Mouse (Mus musculus) ES-E14 (cell line): ENCODE results near the gene Ankrd7.

Source experiments
- CHD2 ChIP-seq: IDR thresholded peaks from 2 replicates; pipeline ENCODE4 v1.6.1; 2014; ENCODE audit warnings: mild to moderate bottlenecking, low read depth, low read length, inconsistent platforms
- HCFC1 ChIP-seq: IDR thresholded peaks from 2 replicates; pipeline ENCODE4 v1.6.1; 2012; ENCODE audit warnings: low read length, inconsistent platforms, borderline replicate concordance; ENCODE audit not compliant: insufficient read depth
- MAFK ChIP-seq: IDR thresholded peaks from 2 replicates; pipeline ENCODE4 v1.6.1; 2014; ENCODE audit warnings: mild to moderate bottlenecking, low read depth, low read length, inconsistent platforms; ENCODE audit not compliant: insufficient read depth
- ZC3H11A ChIP-seq: IDR thresholded peaks from 2 replicates; pipeline ENCODE4 v1.6.1; 2012; ENCODE audit warnings: low read depth, mild to moderate bottlenecking, inconsistent platforms, low read length, borderline replicate concordance
- ZNF384 ChIP-seq: IDR thresholded peaks from 2 replicates; pipeline ENCODE4 v1.6.1; 2012; ENCODE audit warnings: low read depth, low read length, inconsistent platforms

- TF ChIP-seq ZNF384: no peak
- TF ChIP-seq CHD2: no peak
- TF ChIP-seq MAFK: no peak
- no peak for TF ChIP-seq ZC3H11A
- TF ChIP-seq HCFC1: no peak
Observed at GRCm38 (mm10) chr6:18889030-18889429, 22.9 kb downstream of the Ankrd7 start.
